Mouse (Mus musculus) limb, embryonic 14.5 days (tissue): Measurements from ENCODE around the gene Dhh. TPM values are rescaled to one million over a fixed set of nuclear protein-coding genes. Genes with fewer than 3 reads are reported as not detected.

Experiments used
- ATAC-seq: fragments of 200-750 bp; cut with Nextera tagmentation; 2 replicates; pipeline ENCODE4 v1.8.0; 2017; ENCODE audit warnings: low read depth, moderate number of reproducible peaks, moderate TSS enrichment; ENCODE audit not compliant: low FRiP score
- DNase-seq: peaks from one replicate; pipeline ENCODE4 v3.0.0-alpha.2; 2015; ENCODE audit warnings: low spot score
- H3K27ac ChIP-seq: fragments of 300-500 bp; sonication (generic); replicated peaks from 2 replicates; pipeline ENCODE4 v1.5.1; 2014; ENCODE audit warnings: low read depth, mild to moderate bottlenecking, low read length, moderate library complexity, mixed read lengths
- H3K27me3 ChIP-seq: fragments of 300-500 bp; sonication (generic); 2 replicates; pipeline ENCODE4 v1.6.1; 2014; ENCODE audit warnings: low read length, mixed read lengths; ENCODE audit not compliant: control insufficient read depth, insufficient read depth
- H3K36me3 ChIP-seq: fragments of 300-500 bp; sonication (generic); 2 replicates; pipeline ENCODE4 v1.6.1; 2014; ENCODE audit warnings: mild to moderate bottlenecking, low read length, moderate library complexity, mixed read lengths; ENCODE audit not compliant: control insufficient read depth, insufficient read depth
- H3K4me1 ChIP-seq: fragments of 300-500 bp; sonication (generic); 2 replicates; pipeline ENCODE4 v1.6.1; 2014; ENCODE audit warnings: antibody characterized with exemption, low read length, mixed read lengths; ENCODE audit not compliant: control insufficient read depth, insufficient read depth
- H3K4me2 ChIP-seq: fragments of 300-500 bp; sonication (generic); replicated peaks from 2 replicates; pipeline ENCODE4 v1.6.1; 2014; ENCODE audit warnings: low read depth, mild to moderate bottlenecking, low read length, moderate library complexity; ENCODE audit not compliant: severe bottlenecking
- H3K4me3 ChIP-seq: fragments of 300-500 bp; sonication (generic); replicated peaks from 2 replicates; pipeline ENCODE4 v1.5.1; 2014; ENCODE audit warnings: low read length
- H3K9ac ChIP-seq: fragments of 300-500 bp; sonication (generic); 2 replicates; pipeline ENCODE4 v1.6.1; 2014; ENCODE audit warnings: mild to moderate bottlenecking, low read depth, low read length, moderate library complexity; ENCODE audit not compliant: severe bottlenecking
- H3K9me3 ChIP-seq: fragments of 300-500 bp; sonication (generic); 2 replicates; pipeline ENCODE4 v1.6.1; 2016; ENCODE audit warnings: low read length; ENCODE audit not compliant: control insufficient read depth
- POLR2A ChIP-seq: fragments of 200-500 bp; IDR thresholded peaks from 2 replicates; pipeline ENCODE4 v1.8.0; 2012; ENCODE audit warnings: inconsistent platforms, mild to moderate bottlenecking, moderate library complexity, borderline replicate concordance; ENCODE audit not compliant: insufficient read depth, insufficient read length; ENCODE audit errors: extremely low read depth
- WGBS: fragments of 180-500 bp; shearing (Covaris S2); extraction: QIAGEN DNeasy Blood & Tissue Kit; methylation state at CpG from one replicate; pipeline ENCODE4 v1.1.7; 2014; 5-methylcytosine and 5-hydroxymethylcytosine counted together
- polyA plus RNA-seq, 2 experiments: library from polyadenylated mRNA; depleted of rRNA in 1 of 2; stranded (reverse) in 1 of 2; unstranded in 1 of 2; fragments of >200 nt; fragmentation: Nextera tagmentation in 1 of 2; extraction: Ambion mirVana in 1 of 2; gene quantifications; 2 replicates each; pipeline versions ENCODE4 v1.2.1 to v1.2.3; 2012 to 2014

The Dhh gene
- polyA plus RNA-seq (2012; rRNA removed) (1.4 and 2.0 TPM in 2 replicates), polyA plus RNA-seq (2014; fragmentation: Nextera tagmentation; extraction: Ambion mirVana) (0.72 and 1.1 TPM in 2 replicates)

DNA sequence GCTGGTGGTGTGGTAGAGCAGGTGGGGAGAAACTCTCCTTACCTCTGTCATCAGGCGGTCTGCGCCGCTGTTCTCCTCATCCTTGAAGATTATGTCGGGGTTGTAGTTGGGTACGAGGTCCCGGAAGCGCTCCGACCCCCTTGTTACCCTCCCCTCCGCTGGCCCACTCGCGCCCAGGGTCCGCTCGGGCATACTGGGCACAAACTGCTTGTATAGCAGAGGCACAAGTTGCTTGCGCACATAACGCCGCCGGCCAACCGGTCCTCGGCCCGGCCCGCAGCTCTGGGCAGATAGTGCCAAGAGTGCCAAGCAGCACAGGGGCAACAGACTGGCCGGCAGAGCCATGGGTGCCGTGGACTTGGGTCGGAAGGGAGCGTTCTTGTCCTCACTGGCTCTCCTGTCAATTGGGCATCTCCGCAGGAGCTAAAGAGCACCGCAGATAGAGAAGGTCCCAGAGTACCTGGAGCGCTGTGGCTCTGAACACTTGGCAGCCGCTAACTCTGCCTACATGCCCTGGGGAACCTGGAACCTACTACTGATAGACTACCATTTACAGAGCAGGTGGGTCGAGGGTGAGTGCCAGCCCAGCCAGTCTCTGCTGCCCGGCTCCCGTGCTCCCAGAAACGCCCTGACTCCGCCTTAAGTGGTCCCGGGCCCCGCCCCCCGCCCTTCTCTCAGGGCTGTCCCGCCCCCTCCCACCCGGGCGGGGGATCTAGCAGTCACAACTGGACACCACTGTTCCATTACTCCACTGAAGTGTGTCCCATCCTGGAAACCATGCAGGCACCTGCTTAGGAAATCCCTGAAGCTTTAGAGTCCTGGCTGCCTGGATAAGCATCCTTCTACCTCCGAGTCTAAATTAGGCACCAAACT, at the start of gene Dhh:
Dhh (minus strand) TSS at position 613 of the 873 bp plus-strand sequence.
- DNase-seq (no peak), ATAC-seq (no peak)
- Histone ChIP-seq H3K9me3 (no peaks in the 10 kb centered on the region), H3K4me2 (peak within 1 kb of the TSS; percentile 44), H3K4me3 (peak within 1 kb of the TSS; percentile 26), H3K36me3 (peaks cover 2% of the 10 kb centered on the region; the same call in 1 of the 2 replicates), H3K9ac (no peak within 1 kb of the TSS), H3K4me1 (peaks cover 32% of the 10 kb centered on the region), H3K27ac (no peak within 1 kb of the TSS), H3K27me3 (peaks cover 64% of the 10 kb centered on the region)
- TF ChIP-seq POLR2A, result no peak
- under 1% methylated on average over 40 of the region's 41 CpGs for WGBS

DNA sequence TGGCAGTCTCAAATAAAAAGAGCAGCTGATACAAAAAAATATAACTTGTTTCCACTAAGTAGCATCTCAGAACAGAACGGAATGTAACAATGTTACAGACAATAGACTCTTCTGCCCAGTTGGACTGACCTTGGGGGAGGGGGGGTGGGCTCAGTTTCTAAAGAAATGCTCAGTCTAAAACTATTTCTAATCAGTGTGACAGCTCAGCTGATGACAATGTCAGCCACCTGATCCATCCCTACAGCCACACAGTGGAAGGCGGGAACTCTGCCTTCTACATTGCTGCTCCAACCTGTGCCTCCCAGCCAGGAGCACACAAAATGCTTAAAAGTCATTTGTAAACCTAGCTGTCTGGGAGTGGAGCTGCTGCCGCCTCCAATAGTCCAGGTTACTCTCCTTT, 49.5 kb upstream of the Dhh start:
- peaks cover 15% of the 10 kb centered on the region for H3K36me3 ChIP-seq
- H3K4me1 ChIP-seq, result peaks cover 3% of the 10 kb centered on the region; the same call in 1 of the 2 replicates
- no peak overlapping the region for H3K9ac ChIP-seq
- no peaks in the 10 kb centered on the region for H3K27me3 ChIP-seq
- no peak overlapping the region for H3K4me2 ChIP-seq
- TF ChIP-seq POLR2A, result no peak
- no peak overlapping the region for H3K27ac ChIP-seq
- no peak overlapping the region for H3K4me3 ChIP-seq
- no peaks in the 10 kb centered on the region for H3K9me3 ChIP-seq
- DNase-seq, result no peak
- no peak for ATAC-seq
- WGBS, result 48% methylated on average over 3 of the region's 3 CpGs

DNA sequence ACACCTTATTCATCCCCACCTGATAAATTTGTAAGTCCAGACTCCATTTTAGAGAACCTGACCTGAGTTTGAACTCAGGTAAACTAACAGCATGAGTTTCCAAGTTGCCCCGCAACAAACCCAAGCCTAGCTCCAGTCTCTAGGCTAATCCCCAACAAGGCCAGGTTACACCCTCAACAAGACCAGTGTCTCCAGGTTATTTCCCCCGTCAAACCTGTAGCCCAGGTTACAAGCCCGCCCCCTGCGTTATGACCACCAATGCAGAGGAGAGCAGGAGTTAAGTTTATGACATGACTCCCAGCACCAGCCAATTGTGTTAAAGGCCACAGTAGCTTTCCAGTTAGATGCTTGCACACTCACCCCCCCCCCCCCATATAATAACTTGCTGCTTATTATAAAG, 44.8 kb upstream of the Dhh start:
- H3K9ac ChIP-seq, result no peak overlapping the region
- WGBS, result 71% methylated on average over 4 of the region's 4 CpGs
- no peak overlapping the region for H3K4me2 ChIP-seq
- no peaks in the 10 kb centered on the region for H3K27me3 ChIP-seq
- no peaks in the 10 kb centered on the region for H3K36me3 ChIP-seq
- TF ChIP-seq POLR2A, result no peak
- ATAC-seq, result no peak
- H3K27ac ChIP-seq, result no peak overlapping the region
- no peaks in the 10 kb centered on the region for H3K9me3 ChIP-seq
- H3K4me3 ChIP-seq, result no peak overlapping the region
- no peaks in the 10 kb centered on the region for H3K4me1 ChIP-seq
- no peak for DNase-seq

DNA sequence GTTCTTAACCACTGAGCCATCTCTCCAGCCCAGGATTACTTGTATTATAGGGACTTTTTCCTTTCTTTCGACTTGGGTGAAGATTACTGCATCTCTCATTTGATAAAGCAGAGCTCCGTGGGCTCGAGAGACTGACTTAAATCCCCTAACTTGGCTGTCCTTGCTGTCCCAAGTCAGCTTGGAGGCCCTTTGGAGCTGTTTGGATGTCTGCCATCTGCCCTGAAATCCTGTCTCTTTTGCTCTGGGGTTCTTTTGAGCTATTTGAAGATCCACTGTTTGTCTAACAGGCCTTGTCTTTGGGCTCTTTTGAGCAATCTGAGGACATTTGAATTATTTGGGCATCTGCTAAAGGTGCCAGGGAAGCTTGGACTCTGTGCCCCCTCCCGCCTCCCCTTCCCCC, 43.7 kb upstream of the Dhh start:
- no peaks in the 10 kb centered on the region for H3K36me3 ChIP-seq
- 84% methylated on average over 4 of the region's 4 CpGs for WGBS
- H3K27ac ChIP-seq, result no peak overlapping the region
- no peak for TF ChIP-seq POLR2A
- H3K9ac ChIP-seq, result no peak overlapping the region
- no peaks in the 10 kb centered on the region for H3K27me3 ChIP-seq
- H3K4me3 ChIP-seq, result no peak overlapping the region
- H3K9me3 ChIP-seq, result no peaks in the 10 kb centered on the region
- DNase-seq, result no peak
- H3K4me2 ChIP-seq, result no peak overlapping the region
- no peak for ATAC-seq
- no peaks in the 10 kb centered on the region for H3K4me1 ChIP-seq

DNA sequence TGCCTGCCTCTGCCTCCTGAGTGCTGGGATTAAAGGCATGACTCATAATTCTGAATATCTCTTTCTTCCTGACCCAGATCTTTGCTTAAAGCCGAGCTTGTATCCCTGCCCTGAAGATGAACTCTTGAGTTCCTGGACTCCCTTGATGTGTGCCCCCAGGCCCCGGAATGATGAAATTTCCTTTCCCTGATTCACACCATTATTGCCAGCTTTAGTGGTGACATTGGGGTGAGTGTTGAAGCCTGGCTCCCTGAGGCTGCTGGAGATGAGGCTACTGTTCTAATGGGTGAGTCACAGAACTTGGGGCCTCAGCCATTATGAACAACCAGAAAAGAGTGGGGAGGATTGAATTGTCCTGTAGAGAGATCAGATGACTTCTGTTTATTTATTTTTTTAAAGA, 43.2 kb upstream of the Dhh start:
- Histone ChIP-seq H3K27ac (no peak overlapping the region), H3K36me3 (no peaks in the 10 kb centered on the region), H3K4me3 (no peak overlapping the region), H3K4me1 (no peaks in the 10 kb centered on the region), H3K4me2 (no peak overlapping the region), H3K9me3 (no peaks in the 10 kb centered on the region), H3K9ac (no peak overlapping the region), H3K27me3 (no peaks in the 10 kb centered on the region)
- WGBS, result 79% methylated on average over 2 of the region's 2 CpGs
- DNase-seq (no peak), ATAC-seq (no peak)
- TF ChIP-seq POLR2A, result no peak

DNA sequence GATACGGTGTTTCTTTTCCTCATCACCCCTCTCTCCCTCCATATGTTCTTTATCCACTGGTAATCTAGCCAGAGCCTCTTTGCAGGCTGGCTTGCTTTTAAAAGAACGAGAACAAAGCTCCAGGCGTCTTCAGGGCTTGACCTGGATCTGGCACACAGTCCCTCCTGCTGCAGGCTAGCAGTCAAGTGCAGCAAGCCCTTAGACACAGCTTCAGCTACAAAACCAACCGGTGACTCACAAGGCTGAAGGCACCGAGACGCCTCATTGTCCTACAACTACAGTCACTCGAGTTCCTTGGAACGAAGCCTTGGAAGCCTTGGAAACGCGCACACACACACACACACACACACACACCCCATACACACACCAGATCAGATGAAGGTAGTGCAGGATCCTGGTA, 42.5 kb upstream of the Dhh start:
- Histone ChIP-seq H3K36me3 (no peaks in the 10 kb centered on the region), H3K9me3 (no peaks in the 10 kb centered on the region), H3K27me3 (no peaks in the 10 kb centered on the region), H3K27ac (no peak overlapping the region), H3K9ac (no peak overlapping the region), H3K4me2 (no peak overlapping the region), H3K4me3 (no peak overlapping the region), H3K4me1 (peaks cover 2% of the 10 kb centered on the region)
- ATAC-seq, result no peak
- no peak for TF ChIP-seq POLR2A
- DNase-seq, result no peak
- WGBS, result 63% methylated on average over 10 of the region's 10 CpGs
